Mouse (Mus musculus): Measurements from ENCODE around the gene Pds5b.
"Not testable (repeated sequence)": the region's sequence is repeated elsewhere in the genome, so short reads cannot be mapped to it uniquely, and the experiment has no call there.

GRCm38 (mm10) chr5:150666133-150666739, 7.3 kb upstream of the Pds5b start, which contains the start of gene N4bp2l2:
- TF ChIP-seq CTCF (IDR thresholded peaks at IDR 0.05; ENCODE audit: borderline replicate concordance, insufficient read depth, low read depth, low read length); POLR2A (IDR thresholded peaks at IDR 0.05; ENCODE audit: borderline replicate concordance, insufficient read depth, low read length): not testable (repeated sequence)

Data from cerebellum, adult 2 months (tissue).